Mouse (Mus musculus) splenic B cell, adult 2 months (primary cell): ENCODE measurements around the gene Zfp938.
A peak's percentile ranks its signal among the peaks of the same experiment; 100 is the strongest.

ENCODE experiments used
- DNase-seq: peaks from one replicate; pipeline ENCODE4 v3.0.0-alpha.2; 2011; ENCODE audit warnings: low read depth, low spot score
- H3K27me3 ChIP-seq: 2 replicates; pipeline ENCODE4 v1.6.1; 2012; ENCODE audit warnings: mild to moderate bottlenecking, low read length, moderate library complexity, mixed read lengths; ENCODE audit not compliant: control insufficient read depth, poor library complexity, insufficient read depth, severe bottlenecking
- H3K36me3 ChIP-seq: 2 replicates; pipeline ENCODE4 v1.6.1; 2012; ENCODE audit warnings: mild to moderate bottlenecking, low read length, moderate library complexity, mixed read lengths; ENCODE audit not compliant: control insufficient read depth, poor library complexity, insufficient read depth, severe bottlenecking

Gene Zfp938

DNA sequence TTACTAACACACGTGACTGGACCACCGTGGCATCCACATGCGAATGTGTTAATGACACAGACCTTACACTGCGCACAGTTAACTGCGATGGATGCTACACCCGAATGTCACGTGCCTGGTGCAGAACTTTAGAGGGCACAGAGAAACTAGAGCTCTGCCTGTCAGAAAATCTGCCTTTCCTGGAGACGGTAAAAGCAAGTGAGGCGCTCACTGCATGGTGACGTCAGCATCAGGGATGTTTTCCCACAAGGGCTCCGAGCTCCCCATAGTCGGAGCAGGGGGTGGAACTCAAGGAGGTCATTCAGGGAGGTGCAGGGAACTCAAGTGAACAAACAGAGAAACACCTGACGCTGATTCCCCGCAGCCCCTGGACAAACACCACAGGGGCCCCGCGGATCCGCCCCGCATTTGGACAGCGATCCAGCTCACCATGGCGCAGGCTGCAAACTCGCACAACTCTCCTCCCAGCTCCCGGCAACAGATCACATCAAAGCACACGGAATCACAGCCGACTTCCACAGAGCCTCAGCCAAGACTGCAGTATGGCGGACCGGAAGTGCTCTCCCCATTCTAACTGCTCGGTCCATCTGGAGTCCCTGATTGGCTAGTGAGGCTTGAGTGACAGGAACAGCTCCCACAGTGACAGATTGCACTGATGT is at the start of gene Zfp938:
Gene Zfp938 (minus strand): TSS at position 539 of the 659 bp plus-strand sequence.
- Histone ChIP-seq H3K27me3 (no peaks in the 10 kb centered on the region), H3K36me3 (no peaks in the 10 kb centered on the region)
- peak; percentile 87 for DNase-seq

DNA sequence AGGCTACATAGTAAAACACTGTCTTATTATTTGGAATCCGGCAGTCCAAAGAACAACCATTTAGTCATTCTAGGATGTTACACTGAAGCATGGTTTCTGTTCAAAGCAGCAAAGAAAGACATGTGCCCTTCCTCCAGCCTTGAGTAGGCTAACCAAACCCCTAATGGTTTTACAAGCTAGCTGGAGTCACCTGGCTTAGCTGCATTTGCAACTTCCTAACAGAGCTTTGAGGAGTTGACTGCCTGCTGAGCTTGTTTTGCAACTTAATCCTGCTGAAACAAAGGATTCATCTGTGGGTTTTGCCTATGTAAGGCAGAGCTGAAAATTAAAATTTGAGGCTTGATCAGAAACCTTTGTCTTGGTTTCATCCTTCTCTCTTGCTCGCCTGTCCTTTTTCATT is 16.3 kb upstream of the Zfp938 start:
- no peaks in the 10 kb centered on the region for H3K36me3 ChIP-seq
- H3K27me3 ChIP-seq = no peaks in the 10 kb centered on the region
- DNase-seq = no peak

DNA sequence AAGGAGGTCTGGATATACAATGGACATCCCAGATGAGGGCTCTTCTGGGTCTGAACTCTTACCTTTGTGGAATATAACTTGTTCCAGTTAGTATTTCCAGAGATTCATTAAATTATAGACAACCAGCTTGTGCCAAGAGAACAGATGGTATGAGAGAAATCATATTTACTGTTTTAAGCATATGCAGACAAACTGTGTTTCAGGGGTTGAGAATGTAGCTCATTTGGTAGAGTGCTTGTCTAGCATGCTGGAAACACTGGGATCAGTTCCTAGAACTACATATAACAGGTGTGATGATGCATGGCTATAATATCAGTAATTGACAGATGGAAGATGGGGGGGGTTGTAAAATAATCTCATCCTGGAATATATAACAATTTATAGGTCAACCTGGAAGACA is 3.9 kb upstream of the Zfp938 start:
- Histone ChIP-seq H3K27me3 (no peaks in the 10 kb centered on the region), H3K36me3 (no peaks in the 10 kb centered on the region)
- no peak for DNase-seq

DNA sequence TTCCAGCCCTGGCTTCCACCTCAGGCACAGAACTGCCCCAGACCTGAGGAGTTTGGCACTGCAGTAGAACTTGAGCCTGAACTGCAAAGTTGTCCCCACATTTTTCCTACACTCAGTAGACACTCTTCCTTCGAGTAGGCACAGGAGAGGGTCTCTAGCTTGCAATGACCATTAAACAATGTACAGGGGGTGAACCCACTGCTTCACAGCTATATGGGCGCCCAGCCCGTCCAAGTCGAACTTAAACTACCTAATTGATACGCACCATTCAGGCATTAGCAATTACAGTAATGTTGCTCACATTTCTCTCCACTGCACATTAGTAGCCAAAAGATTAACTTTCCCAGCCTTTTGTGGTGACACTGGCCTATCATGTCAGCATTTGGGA is 315 bp upstream of the Zfp938 start:
- no peaks in the 10 kb centered on the region for H3K36me3 ChIP-seq
- H3K27me3 ChIP-seq = no peaks in the 10 kb centered on the region
- DNase-seq = no peak

DNA sequence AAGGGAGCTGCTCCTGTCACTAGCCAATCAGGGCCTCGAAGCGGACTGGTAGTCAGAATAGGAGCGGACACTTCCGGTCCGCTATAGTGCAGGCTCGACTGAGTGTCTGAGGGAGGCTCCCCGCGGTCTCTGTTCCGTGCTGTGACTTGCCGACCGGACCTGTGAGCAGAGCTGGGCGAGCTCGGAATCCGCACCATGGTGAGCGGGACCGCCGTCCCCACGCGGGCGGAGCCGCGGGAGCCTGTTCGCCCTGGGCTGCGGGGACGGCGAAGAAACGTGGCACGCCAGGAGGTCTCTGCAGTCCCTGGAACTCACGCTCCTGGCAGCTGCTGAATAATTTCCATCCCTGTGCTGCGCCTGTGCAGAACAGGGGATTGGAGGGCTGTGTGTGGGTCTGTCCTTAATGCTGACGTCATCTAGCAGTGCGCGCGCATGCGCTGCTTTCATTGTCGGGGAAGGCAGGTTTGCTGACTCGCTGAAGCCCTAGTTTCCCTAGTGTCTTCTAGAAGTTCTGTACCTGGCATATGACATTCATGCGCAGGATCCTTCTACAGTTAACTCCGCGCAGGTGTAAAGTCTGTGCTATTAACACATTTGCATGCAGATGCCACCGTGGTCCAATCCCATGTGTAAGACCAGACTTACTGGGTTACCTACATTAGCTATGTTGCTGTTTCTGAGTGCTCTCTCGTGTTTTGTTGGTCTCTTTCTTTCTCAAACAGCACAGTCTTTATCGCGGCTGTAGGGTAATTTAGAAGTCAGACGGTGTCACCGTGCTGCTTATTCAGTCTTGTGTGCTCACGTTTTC is 62.6 kb downstream of the Zfp938 start:
- no peaks in the 10 kb centered on the region for H3K36me3 ChIP-seq
- DNase-seq = peak; percentile 91
- no peaks in the 10 kb centered on the region for H3K27me3 ChIP-seq
